Mouse (Mus musculus) heart, adult 2 months (tissue): Measurements from ENCODE around the gene Tbc1d22a.

ENCODE experiments used
- CTCF ChIP-seq: fragments of 200-600 bp; IDR thresholded peaks from 2 replicates; pipeline ENCODE4 v1.8.1; 2022; ENCODE audit warnings: antibody characterized with exemption, mild to moderate bottlenecking, moderate library complexity
- EP300 ChIP-seq: fragments of 200-500 bp; IDR thresholded peaks from 2 replicates; pipeline ENCODE4 v1.6.1; 2011; ENCODE audit warnings: low read depth, low read length, control low read depth; ENCODE audit not compliant: insufficient read depth

GRCm38 (mm10) chr15:86199052-86199451, 15.2 kb upstream of the Tbc1d22a start:
- no peak for TF ChIP-seq EP300
- no peak for TF ChIP-seq CTCF
